Mouse (Mus musculus) forebrain, embryonic 14.5 days (tissue): Measurements from ENCODE around the gene Filip1l. TPM values are rescaled to one million over a fixed set of nuclear protein-coding genes. Genes with fewer than 3 reads are reported as not detected.

Source experiments
- ATAC-seq: fragments of 200-750 bp; cut with Nextera tagmentation; 2 replicates; pipeline ENCODE4 v1.8.0; 2017; ENCODE audit warnings: mild to moderate bottlenecking, moderate library complexity
- DNase-seq: peaks from one replicate; pipeline ENCODE4 v3.0.0-alpha.2; 2015; ENCODE audit warnings: low spot score
- H3K27ac ChIP-seq: fragments of 300-500 bp; sonication (generic); 2 replicates; pipeline ENCODE4 v1.5.1; 2014; ENCODE audit warnings: low read depth, mild to moderate bottlenecking, control low read depth, low read length, moderate library complexity
- H3K27me3 ChIP-seq: fragments of 300-500 bp; sonication (generic); replicated peaks from 2 replicates; pipeline ENCODE4 v1.6.1; 2014; ENCODE audit warnings: low read length, control low read depth, mixed read lengths; ENCODE audit not compliant: control insufficient read depth, insufficient read depth
- H3K36me3 ChIP-seq: fragments of 300-500 bp; sonication (generic); 2 replicates; pipeline ENCODE4 v1.6.1; 2014; ENCODE audit warnings: low read length, control low read depth; ENCODE audit not compliant: control insufficient read depth, insufficient read depth
- H3K4me1 ChIP-seq: fragments of 300-500 bp; sonication (generic); 2 replicates; pipeline ENCODE4 v1.6.1; 2014; ENCODE audit warnings: antibody characterized with exemption, low read length, control low read depth; ENCODE audit not compliant: control insufficient read depth, insufficient read depth
- H3K4me2 ChIP-seq: fragments of 300-500 bp; sonication (generic); 2 replicates; pipeline ENCODE4 v1.6.1; 2014; ENCODE audit warnings: mild to moderate bottlenecking, control low read depth, low read length
- H3K4me3 ChIP-seq: fragments of 300-500 bp; sonication (generic); 2 replicates; pipeline ENCODE4 v1.5.1; 2014; ENCODE audit warnings: low read depth, low read length, control low read depth
- H3K9ac ChIP-seq: fragments of 300-500 bp; sonication (generic); 2 replicates; pipeline ENCODE4 v1.6.1; 2014; ENCODE audit warnings: mild to moderate bottlenecking, low read length, control low read depth, moderate library complexity
- H3K9me3 ChIP-seq: fragments of 300-500 bp; sonication (generic); replicated peaks from 2 replicates; pipeline ENCODE4 v1.6.1; 2016; ENCODE audit warnings: low read length, control low read depth, mixed read lengths; ENCODE audit not compliant: control insufficient read depth
- WGBS: fragments of 180-500 bp; shearing (Covaris S2); extraction: QIAGEN DNeasy Blood & Tissue Kit; methylation state at CpG from one replicate; pipeline ENCODE4 v1.1.7; 2014; 5-methylcytosine and 5-hydroxymethylcytosine counted together
- polyA plus RNA-seq: library from polyadenylated mRNA; unstranded; fragments of >200 nt; fragmentation: Nextera tagmentation; extraction: Ambion mirVana; gene quantifications from 2 replicates; pipeline ENCODE4 v1.2.1, GENCODE M21; 2014

Filip1l gene
- polyA plus RNA-seq, 1 experiment from 2014 or later = 2.2 TPM

DNA sequence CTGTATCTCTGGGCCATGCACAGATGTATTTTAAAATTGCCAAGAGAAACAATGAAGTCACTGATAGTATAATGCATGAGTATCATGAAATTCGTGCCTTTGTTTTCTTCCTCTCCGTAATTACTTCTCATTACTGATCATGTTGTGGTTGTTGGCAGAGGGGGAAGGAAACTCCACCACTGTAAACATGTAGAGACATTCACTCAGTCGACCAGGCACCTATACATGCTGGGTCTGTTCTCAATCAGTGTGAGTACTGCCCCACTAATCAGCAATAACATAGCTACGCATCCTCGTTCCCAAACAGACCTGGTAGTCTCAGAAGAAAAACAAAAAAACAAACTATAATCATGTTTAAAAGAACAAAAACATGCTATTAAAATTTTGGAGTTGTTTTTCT is 149.9 kb downstream of the Filip1l start:
- no peak for DNase-seq
- ATAC-seq = no peak
- Histone ChIP-seq H3K36me3 (no peaks in the 10 kb centered on the region), H3K27me3 (no peaks in the 10 kb centered on the region), H3K4me3 (no peak overlapping the region), H3K9me3 (no peaks in the 10 kb centered on the region), H3K27ac (no peak overlapping the region), H3K4me1 (no peaks in the 10 kb centered on the region), H3K4me2 (no peak overlapping the region), H3K9ac (no peak overlapping the region)
- WGBS = 63% methylated on average over 5 of the region's 5 CpGs

DNA sequence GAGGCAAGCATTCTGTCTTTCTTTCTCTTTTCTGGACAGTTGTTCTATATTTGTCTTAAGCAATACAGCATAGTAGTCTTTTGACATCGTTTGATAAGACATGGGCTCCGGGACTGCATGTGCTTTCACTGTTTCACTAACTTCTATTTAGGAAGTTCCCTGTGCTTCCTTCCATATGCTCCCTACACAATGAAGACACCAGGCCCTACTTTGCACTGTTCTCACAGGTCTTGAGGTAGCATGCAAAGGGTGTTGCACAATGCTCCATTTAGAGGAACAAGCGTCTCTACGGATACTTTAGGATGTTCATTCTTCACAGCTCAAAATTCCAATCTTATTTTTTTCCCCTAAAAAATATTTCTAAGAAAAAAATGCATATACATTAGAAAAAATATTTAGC is 151.8 kb downstream of the Filip1l start:
- DNase-seq = no peak
- H3K4me3 ChIP-seq = no peak overlapping the region
- no peak overlapping the region for H3K4me2 ChIP-seq
- H3K9ac ChIP-seq = no peak overlapping the region
- H3K4me1 ChIP-seq = no peaks in the 10 kb centered on the region
- no peaks in the 10 kb centered on the region for H3K27me3 ChIP-seq
- H3K9me3 ChIP-seq = no peaks in the 10 kb centered on the region
- ATAC-seq = no peak
- H3K36me3 ChIP-seq = no peaks in the 10 kb centered on the region
- 92% methylated on average over 4 of the region's 4 CpGs for WGBS
- no peak overlapping the region for H3K27ac ChIP-seq

DNA sequence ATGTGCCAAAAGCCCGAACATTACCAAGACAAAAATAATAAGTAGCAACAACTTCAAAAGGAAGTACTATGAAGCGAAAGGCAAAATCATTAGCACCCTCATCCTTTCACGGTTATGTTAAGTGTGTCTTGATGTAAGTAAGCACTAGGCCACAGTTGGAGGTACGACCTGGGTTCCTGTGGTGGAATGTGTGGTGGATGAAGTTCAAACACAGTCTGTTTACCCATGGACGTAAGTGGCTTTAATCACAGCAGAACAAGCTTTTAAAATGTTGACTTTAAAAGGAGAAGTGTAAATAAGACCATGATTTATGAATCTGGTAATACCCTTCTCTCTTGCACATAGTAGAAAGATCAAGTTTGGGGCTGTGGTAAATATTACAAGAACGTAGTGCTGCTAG is 153.2 kb downstream of the Filip1l start:
- no peak overlapping the region for H3K27ac ChIP-seq
- 91% methylated on average over 6 of the region's 6 CpGs for WGBS

GRCm38 (mm10) chr16:57508351-57508750 is 155.5 kb downstream of the Filip1l start:
- Histone ChIP-seq H3K9ac (no peak overlapping the region), H3K4me2 (no peak overlapping the region), H3K4me1 (no peaks in the 10 kb centered on the region), H3K27me3 (no peaks in the 10 kb centered on the region), H3K4me3 (no peak overlapping the region), H3K27ac (no peak overlapping the region), H3K9me3 (no peaks in the 10 kb centered on the region), H3K36me3 (no peaks in the 10 kb centered on the region)
- no peak for DNase-seq
- 81% methylated on average over 1 of the region's 1 CpGs for WGBS
- no peak for ATAC-seq

More for the DNA sequence above, 153.2 kb downstream of the Filip1l start:
- DNase-seq (no peak), ATAC-seq (no peak)
- Histone ChIP-seq H3K4me2 (no peak overlapping the region), H3K36me3 (no peaks in the 10 kb centered on the region), H3K4me1 (no peaks in the 10 kb centered on the region), H3K9me3 (no peaks in the 10 kb centered on the region), H3K27me3 (no peaks in the 10 kb centered on the region), H3K4me3 (no peak overlapping the region), H3K9ac (no peak overlapping the region)

DNA sequence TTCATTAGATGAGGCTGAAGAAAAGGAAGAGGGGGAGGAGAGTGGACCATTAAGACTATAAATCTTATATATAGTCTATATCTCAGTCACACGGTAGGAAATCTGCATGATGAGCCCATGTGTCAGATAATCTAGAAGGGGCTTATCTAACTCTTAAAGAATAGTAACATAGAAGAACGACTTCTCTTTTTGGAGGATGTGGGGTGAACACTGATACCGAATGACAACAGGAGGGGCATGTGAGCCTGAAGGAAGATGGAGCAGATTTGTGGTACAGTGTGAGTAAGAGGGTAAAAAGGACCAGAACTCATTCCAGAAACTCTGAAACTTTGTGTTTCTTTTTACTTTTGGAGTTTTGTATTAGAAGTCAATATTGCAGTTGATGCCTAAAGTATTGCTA is 156.2 kb downstream of the Filip1l start:
- Histone ChIP-seq H3K36me3 (no peaks in the 10 kb centered on the region), H3K9me3 (no peaks in the 10 kb centered on the region), H3K9ac (no peak overlapping the region), H3K4me2 (no peak overlapping the region), H3K27ac (no peak overlapping the region), H3K4me1 (no peaks in the 10 kb centered on the region), H3K27me3 (no peaks in the 10 kb centered on the region), H3K4me3 (no peak overlapping the region)
- ATAC-seq (no peak), DNase-seq (no peak)
- WGBS = 94% methylated on average over 3 of the region's 3 CpGs

DNA sequence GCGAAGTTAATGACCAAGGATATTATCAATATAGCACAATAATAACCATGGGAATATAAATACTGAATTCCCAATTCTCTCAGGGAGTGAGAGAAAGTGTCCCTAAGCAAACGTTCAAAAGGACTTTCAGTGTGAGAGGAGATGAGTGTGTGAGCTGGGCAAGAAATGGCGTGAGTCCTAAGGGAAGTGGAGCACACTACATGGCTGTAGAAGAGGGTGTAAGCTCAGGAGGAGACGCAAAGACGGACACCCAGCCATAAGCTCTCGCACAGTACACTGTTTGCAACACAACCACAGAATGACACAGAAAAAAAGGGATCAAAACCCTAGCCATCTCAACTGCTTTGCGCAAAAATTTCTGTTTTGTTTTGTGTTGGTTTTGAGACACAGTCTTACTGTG is 160.7 kb downstream of the Filip1l start:
- no peaks in the 10 kb centered on the region for H3K4me1 ChIP-seq
- no peak for ATAC-seq
- H3K4me2 ChIP-seq = no peak overlapping the region
- H3K27me3 ChIP-seq = no peaks in the 10 kb centered on the region
- H3K9ac ChIP-seq = no peak overlapping the region
- DNase-seq = no peak
- H3K9me3 ChIP-seq = no peaks in the 10 kb centered on the region
- H3K36me3 ChIP-seq = no peaks in the 10 kb centered on the region
- no peak overlapping the region for H3K4me3 ChIP-seq
- H3K27ac ChIP-seq = no peak overlapping the region
- WGBS = 87% methylated on average over 7 of the region's 7 CpGs

GRCm38 (mm10) chr16:57514371-57514770 is 161.5 kb downstream of the Filip1l start:
- Histone ChIP-seq H3K4me2 (no peak overlapping the region), H3K4me1 (no peaks in the 10 kb centered on the region), H3K4me3 (no peak overlapping the region), H3K9ac (no peak overlapping the region), H3K9me3 (no peaks in the 10 kb centered on the region), H3K27ac (no peak overlapping the region), H3K36me3 (no peaks in the 10 kb centered on the region), H3K27me3 (no peaks in the 10 kb centered on the region)
- ATAC-seq (no peak), DNase-seq (no peak)
- WGBS = 74% methylated on average over 4 of the region's 4 CpGs

- no peak overlapping the region for H3K4me2 ChIP-seq
- H3K9me3 ChIP-seq = no peaks in the 10 kb centered on the region
- no peak overlapping the region for H3K9ac ChIP-seq
- no peak for DNase-seq
- 80% methylated on average over 10 of the region's 10 CpGs for WGBS
- no peaks in the 10 kb centered on the region for H3K36me3 ChIP-seq
- ATAC-seq = no peak
- no peak overlapping the region for H3K4me3 ChIP-seq
- H3K27ac ChIP-seq = no peak overlapping the region
- H3K27me3 ChIP-seq = no peaks in the 10 kb centered on the region
- no peaks in the 10 kb centered on the region for H3K4me1 ChIP-seq
These were observed 162.7 kb downstream of the Filip1l start for GRCm38 (mm10) chr16:57515636-57516035.

GRCm38 (mm10) chr16:57525046-57525445 is 172.2 kb downstream of the Filip1l start:
- DNase-seq (no peak), ATAC-seq (no peak)
- no peaks in the 10 kb centered on the region for H3K27me3 ChIP-seq
- 84% methylated on average over 5 of the region's 5 CpGs for WGBS
- no peak overlapping the region for H3K4me3 ChIP-seq
- no peaks in the 10 kb centered on the region for H3K9me3 ChIP-seq
- no peaks in the 10 kb centered on the region for H3K36me3 ChIP-seq
- H3K27ac ChIP-seq = no peak overlapping the region
- no peak overlapping the region for H3K9ac ChIP-seq
- H3K4me2 ChIP-seq = no peak overlapping the region
- H3K4me1 ChIP-seq = no peaks in the 10 kb centered on the region
